Mouse (Mus musculus): ENCODE measurements around the gene Isca2.

DNA sequence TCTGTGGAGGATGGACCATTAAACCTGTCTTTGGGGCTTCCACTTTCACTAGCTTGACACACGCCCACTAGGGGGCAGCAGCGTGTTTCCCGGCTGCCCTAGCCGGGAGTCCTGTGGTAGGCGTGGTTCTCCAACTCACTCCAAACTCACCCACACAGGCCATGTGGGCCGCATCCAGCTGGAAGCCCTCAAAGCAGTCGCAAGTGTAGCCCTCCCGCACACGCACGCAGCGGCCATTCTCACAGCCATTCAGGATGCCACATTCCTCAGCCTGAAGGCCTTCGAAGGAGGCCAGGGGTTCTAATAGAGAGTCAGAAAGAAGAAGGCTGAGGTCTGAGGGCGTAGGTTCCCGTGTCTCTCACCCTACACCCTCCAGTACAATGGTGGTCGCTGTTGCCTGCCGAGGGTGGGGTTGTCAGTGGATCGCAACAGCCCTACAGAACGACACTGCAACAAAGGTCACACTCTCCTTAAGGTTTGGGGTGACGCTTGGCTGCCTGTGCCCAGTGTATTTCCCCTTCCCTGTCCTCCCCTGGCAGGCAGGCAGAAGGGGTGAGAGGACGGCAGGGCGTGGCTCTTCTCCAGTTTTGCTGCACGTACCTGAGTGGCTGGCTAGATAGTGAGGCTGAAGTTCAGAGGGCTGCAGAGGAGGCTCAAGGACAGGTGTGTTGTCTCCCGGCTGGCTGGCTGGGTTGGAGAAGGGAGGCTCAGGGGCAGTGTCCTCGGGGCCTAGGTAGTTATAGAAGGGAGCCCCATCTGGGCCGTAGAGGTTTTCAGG is 11.7 kb downstream of the Isca2 start:
- TF ChIP-seq CTCF (IDR thresholded peaks at IDR 0.05; ENCODE audit: low read depth) = peak; percentile 99
- TF ChIP-seq EP300 (IDR thresholded peaks at IDR 0.05; ENCODE audit: low read depth) = no peak

Data from liver, embryonic 14.5 days (tissue).